Mouse (Mus musculus): ENCODE measurements at regions not wholly inside any gene's neighbourhood (a gene's known extent, or its start where the extent isn't known, plus 50 kb on each side); places are given as distances from the start of the nearest gene placed in this dataset.

DNA sequence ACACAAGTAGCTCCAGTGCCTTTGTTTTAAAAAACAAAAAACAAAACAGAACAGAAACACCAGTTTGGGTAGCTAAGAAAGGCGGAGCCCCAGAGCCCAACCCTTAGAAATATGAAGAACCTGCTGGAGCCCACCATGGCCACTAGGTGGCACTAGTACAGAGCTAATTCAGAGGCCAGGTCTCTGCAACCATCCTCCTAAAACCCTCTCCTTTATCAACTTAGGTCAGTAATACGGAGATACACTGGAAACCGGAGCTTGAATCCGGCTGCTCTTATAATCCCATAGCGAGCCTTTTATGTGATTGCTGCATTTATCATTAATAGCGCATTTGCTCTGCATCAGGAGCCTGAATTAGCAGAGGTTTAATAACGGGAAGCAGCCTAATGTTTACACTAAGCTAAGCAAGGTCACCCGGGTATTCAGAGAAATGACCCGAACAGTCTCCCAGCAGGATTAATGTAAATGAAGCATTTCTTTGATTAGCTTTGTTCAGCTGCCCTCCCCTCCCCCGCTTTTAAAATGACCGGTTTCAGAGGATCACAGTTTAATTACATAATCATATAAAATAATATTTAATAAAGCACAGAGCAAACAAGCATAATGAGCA is 53.9 kb upstream of the Gm21915 start:
- TF ChIP-seq POLR2A (IDR thresholded peaks at IDR 0.05; ENCODE audit: insufficient read depth, low read depth, low read length) (no peak), CTCF (IDR thresholded peaks at IDR 0.05; ENCODE audit: insufficient read depth, low read depth, low read length) (no peak)

Measured in olfactory bulb, adult 2 months (tissue).